Mouse (Mus musculus): ENCODE results near the gene Dbr1. TPM values are rescaled to one million over a fixed set of nuclear protein-coding genes. Genes with fewer than 3 reads are reported as not detected.

Gene Dbr1
- 33.1 and 35.8 TPM in 2 replicates for polyA plus RNA-seq (2015; fragmentation: Nextera tagmentation; extraction: Ambion mirVana)

DNA sequence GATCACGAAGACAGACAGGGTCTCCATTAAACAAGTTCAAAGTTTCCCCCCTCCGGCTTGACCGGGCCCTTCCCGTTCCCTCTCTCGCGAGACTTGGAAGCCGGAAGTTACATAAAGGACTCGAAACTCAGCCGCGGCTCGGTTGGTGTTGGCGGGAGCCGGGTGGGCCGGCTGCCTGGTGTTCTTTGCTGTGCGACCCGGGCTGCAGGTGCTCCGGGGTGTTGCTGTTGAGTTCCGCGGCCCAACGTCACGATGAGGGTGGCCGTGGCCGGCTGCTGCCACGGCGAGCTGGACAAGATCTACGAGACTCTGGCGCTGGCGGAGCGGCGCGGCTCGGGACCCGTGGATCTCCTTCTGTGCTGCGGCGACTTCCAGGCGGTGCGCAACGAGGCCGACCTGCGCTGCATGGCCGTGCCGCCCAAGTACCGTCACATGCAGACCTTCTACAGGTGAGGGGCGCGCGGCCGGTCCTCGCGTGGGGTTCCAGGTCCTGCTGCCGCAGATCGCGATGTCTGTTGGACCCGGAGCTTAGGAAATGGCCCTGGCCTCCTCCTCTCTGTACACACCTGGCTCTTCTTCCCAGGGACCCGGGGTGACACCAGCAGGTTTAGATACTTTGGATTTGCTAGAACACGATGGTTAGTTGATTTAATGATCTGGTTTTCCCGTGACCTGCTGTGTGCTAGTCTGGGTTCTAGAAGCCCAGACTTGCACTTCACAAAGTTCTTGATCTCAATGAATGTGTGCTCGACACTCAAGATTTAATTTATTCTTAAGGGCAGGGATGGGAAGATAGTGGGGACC, at the start of gene Dbr1:
TSS of gene Dbr1 (plus strand) at position 123 of the 804 bp plus-strand sequence.
- peak within 1 kb of the TSS; percentile 52 for H3K4me2 ChIP-seq
- peaks cover 7% of the 10 kb centered on the region; the same call in 1 of the 2 replicates for H3K36me3 ChIP-seq
- peak within 1 kb of the TSS; percentile 87 for H3K27ac ChIP-seq
- peaks cover 14% of the 10 kb centered on the region for H3K4me1 ChIP-seq
- ATAC-seq (ENCODE audit: borderline replicate concordance, extremely low read depth, low FRiP score, low TSS enrichment): peak; percentile 93
- H3K4me3 ChIP-seq: peak within 1 kb of the TSS; percentile 91
- H3K27me3 ChIP-seq: no peaks in the 10 kb centered on the region
- under 1% methylated on average over 57 of the region's 57 CpGs for WGBS
- H3K9ac ChIP-seq: peak within 1 kb of the TSS; percentile 70
- H3K9me3 ChIP-seq: no peaks in the 10 kb centered on the region

DNA sequence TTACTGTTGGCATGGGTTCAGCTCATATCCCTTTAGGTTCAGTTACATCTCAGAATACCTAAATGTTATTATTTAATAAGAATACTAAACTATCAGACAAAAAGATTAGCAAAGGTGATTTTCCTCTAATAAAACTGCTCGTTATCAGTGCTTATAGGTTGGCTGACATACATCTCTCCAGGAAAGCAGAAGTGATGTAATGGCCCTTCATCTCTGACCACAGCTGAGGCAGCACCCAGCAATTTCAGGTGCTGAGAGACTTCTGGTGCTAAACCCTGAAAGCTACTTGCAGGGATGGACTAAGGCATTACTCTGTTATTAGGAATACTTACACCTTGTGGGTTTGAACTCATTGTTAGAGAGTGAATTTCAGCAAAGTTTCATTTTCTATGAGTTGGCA, 43.7 kb upstream of the Dbr1 start:
- 85% methylated on average over 1 of the region's 1 CpGs for WGBS
- H3K4me3 ChIP-seq: no peak overlapping the region
- H3K9ac ChIP-seq: no peak overlapping the region
- no peak overlapping the region for H3K27ac ChIP-seq
- no peaks in the 10 kb centered on the region for H3K27me3 ChIP-seq
- no peak for ATAC-seq (ENCODE audit: borderline replicate concordance, extremely low read depth, low FRiP score, low TSS enrichment)
- no peaks in the 10 kb centered on the region for H3K4me1 ChIP-seq
- H3K9me3 ChIP-seq: no peaks in the 10 kb centered on the region
- peaks cover 37% of the 10 kb centered on the region for H3K36me3 ChIP-seq
- H3K4me2 ChIP-seq: no peak overlapping the region

GRCm38 (mm10) chr9:99546259-99546658, 29.3 kb upstream of the Dbr1 start:
- Histone ChIP-seq H3K36me3 (no peaks in the 10 kb centered on the region), H3K27ac (no peak overlapping the region), H3K27me3 (no peaks in the 10 kb centered on the region), H3K9ac (no peak overlapping the region), H3K9me3 (no peaks in the 10 kb centered on the region), H3K4me3 (no peak overlapping the region), H3K4me1 (no peaks in the 10 kb centered on the region), H3K4me2 (no peak overlapping the region)
- no peak for ATAC-seq (ENCODE audit: borderline replicate concordance, extremely low read depth, low FRiP score, low TSS enrichment)
- 92% methylated on average over 1 of the region's 1 CpGs for WGBS

DNA sequence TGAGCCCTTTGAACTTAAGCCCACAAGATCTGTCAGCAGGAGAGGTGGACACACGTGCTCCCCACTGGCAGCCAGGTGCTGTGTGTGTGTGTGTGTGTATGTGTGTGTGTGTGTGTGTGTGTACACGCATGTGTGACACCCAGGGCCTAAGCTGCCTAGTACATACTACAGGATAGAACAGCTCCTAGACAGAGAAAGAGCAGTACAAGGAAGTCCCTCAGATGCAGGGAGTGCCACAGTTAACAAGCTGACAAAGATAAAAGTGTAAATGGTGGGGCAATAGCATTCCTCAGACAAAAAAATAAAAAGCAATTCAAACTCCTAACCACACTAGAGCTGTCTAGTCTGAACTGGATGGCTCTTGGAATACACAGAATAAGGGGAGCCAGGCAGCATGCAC, 23.5 kb upstream of the Dbr1 start:
- 69% methylated on average over 2 of the region's 2 CpGs for WGBS
- no peak overlapping the region for H3K27ac ChIP-seq
- no peak overlapping the region for H3K9ac ChIP-seq
- no peaks in the 10 kb centered on the region for H3K4me1 ChIP-seq
- H3K4me2 ChIP-seq: no peak overlapping the region
- H3K36me3 ChIP-seq: no peaks in the 10 kb centered on the region
- no peak for ATAC-seq (ENCODE audit: borderline replicate concordance, extremely low read depth, low FRiP score, low TSS enrichment)
- H3K9me3 ChIP-seq: no peaks in the 10 kb centered on the region
- H3K4me3 ChIP-seq: no peak overlapping the region
- no peaks in the 10 kb centered on the region for H3K27me3 ChIP-seq

DNA sequence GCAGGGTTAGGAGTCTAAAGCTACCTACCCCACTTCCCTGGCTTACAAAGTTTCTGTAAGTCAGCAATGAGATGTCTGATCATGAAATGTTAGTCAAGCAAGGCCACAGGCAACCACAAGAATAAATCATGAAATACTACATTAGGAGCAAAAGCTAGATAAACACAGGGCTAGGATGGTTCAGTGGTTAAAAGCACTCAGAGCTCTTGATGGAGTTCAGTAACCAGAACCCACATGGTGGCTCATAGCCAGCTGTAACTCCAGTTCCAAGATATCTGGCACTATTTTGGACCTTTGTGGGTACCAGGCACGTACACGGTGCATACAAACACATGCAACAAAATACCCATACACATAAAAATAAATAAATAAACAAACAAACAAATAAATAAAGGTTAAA, 22.6 kb upstream of the Dbr1 start:
- ATAC-seq (ENCODE audit: borderline replicate concordance, extremely low read depth, low FRiP score, low TSS enrichment): no peak
- Histone ChIP-seq H3K36me3 (no peaks in the 10 kb centered on the region), H3K4me3 (no peak overlapping the region), H3K9me3 (no peaks in the 10 kb centered on the region), H3K4me2 (no peak overlapping the region), H3K4me1 (no peaks in the 10 kb centered on the region), H3K9ac (no peak overlapping the region), H3K27ac (no peak overlapping the region), H3K27me3 (no peaks in the 10 kb centered on the region)
- 78% methylated on average over 2 of the region's 2 CpGs for WGBS

GRCm38 (mm10) chr9:99554052-99554451, 21.5 kb upstream of the Dbr1 start:
- no peak overlapping the region for H3K4me3 ChIP-seq
- H3K27me3 ChIP-seq: no peaks in the 10 kb centered on the region
- no peaks in the 10 kb centered on the region for H3K4me1 ChIP-seq
- no peak for ATAC-seq (ENCODE audit: borderline replicate concordance, extremely low read depth, low FRiP score, low TSS enrichment)
- no peaks in the 10 kb centered on the region for H3K9me3 ChIP-seq
- no peak overlapping the region for H3K27ac ChIP-seq
- H3K4me2 ChIP-seq: no peak overlapping the region
- no peak overlapping the region for H3K9ac ChIP-seq
- no peaks in the 10 kb centered on the region for H3K36me3 ChIP-seq

- H3K27ac ChIP-seq: no peak overlapping the region
- no peaks in the 10 kb centered on the region for H3K36me3 ChIP-seq
- H3K4me2 ChIP-seq: no peak overlapping the region
- H3K9me3 ChIP-seq: no peaks in the 10 kb centered on the region
- no peaks in the 10 kb centered on the region for H3K4me1 ChIP-seq
- WGBS: 78% methylated on average over 3 of the region's 3 CpGs
- no peaks in the 10 kb centered on the region for H3K27me3 ChIP-seq
- no peak overlapping the region for H3K4me3 ChIP-seq
- no peak overlapping the region for H3K9ac ChIP-seq
- no peak for ATAC-seq (ENCODE audit: borderline replicate concordance, extremely low read depth, low FRiP score, low TSS enrichment)
These were observed 20.3 kb upstream of the Dbr1 start for GRCm38 (mm10) chr9:99555253-99555652.

GRCm38 (mm10) chr9:99557580-99558300, 17.9 kb upstream of the Dbr1 start:
- ATAC-seq (ENCODE audit: borderline replicate concordance, extremely low read depth, low FRiP score, low TSS enrichment): no peak
- no peaks in the 10 kb centered on the region for H3K4me1 ChIP-seq
- no peak overlapping the region for H3K9ac ChIP-seq
- no peaks in the 10 kb centered on the region for H3K36me3 ChIP-seq
- no peak overlapping the region for H3K4me3 ChIP-seq
- H3K9me3 ChIP-seq: no peaks in the 10 kb centered on the region
- no peak overlapping the region for H3K4me2 ChIP-seq
- H3K27me3 ChIP-seq: no peaks in the 10 kb centered on the region
- H3K27ac ChIP-seq: no peak overlapping the region
- WGBS: 81% methylated on average over 8 of the region's 8 CpGs

GRCm38 (mm10) chr9:99558824-99559556, 16.6 kb upstream of the Dbr1 start:
- Histone ChIP-seq H3K9ac (no peak overlapping the region), H3K4me2 (no peak overlapping the region), H3K4me3 (no peak overlapping the region), H3K27ac (no peak overlapping the region), H3K9me3 (no peaks in the 10 kb centered on the region), H3K4me1 (no peaks in the 10 kb centered on the region), H3K27me3 (no peaks in the 10 kb centered on the region), H3K36me3 (no peaks in the 10 kb centered on the region)
- 84% methylated on average over 7 of the region's 7 CpGs for WGBS
- ATAC-seq (ENCODE audit: borderline replicate concordance, extremely low read depth, low FRiP score, low TSS enrichment): no peak

GRCm38 (mm10) chr9:99559557-99559904, 16.1 kb upstream of the Dbr1 start:
- Histone ChIP-seq H3K9ac (no peak overlapping the region), H3K9me3 (no peaks in the 10 kb centered on the region), H3K4me3 (no peak overlapping the region), H3K27me3 (no peaks in the 10 kb centered on the region), H3K4me1 (no peaks in the 10 kb centered on the region), H3K36me3 (no peaks in the 10 kb centered on the region), H3K27ac (no peak overlapping the region), H3K4me2 (no peak overlapping the region)
- no peak for ATAC-seq (ENCODE audit: borderline replicate concordance, extremely low read depth, low FRiP score, low TSS enrichment)

DNA sequence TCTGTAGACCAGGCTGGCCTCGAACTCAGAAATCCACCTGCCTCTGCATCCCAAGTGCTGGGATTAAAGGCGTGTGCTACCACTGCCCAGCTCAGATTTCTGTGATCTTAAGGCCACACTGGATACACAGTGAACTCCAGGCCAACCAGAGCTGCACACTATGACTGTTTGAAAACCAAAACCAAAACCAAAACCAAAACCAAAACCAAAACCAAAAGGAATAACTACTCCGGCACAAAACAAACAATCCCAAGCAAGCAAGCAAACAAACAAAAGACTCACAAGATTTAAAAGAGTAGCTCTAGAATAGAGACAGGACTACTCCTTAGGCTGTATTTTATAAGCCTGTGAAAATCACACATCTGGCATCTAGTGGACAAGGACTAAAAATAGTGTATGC, 15.2 kb upstream of the Dbr1 start:
- ATAC-seq (ENCODE audit: borderline replicate concordance, extremely low read depth, low FRiP score, low TSS enrichment): no peak
- no peaks in the 10 kb centered on the region for H3K36me3 ChIP-seq
- H3K9me3 ChIP-seq: no peaks in the 10 kb centered on the region
- no peak overlapping the region for H3K4me2 ChIP-seq
- H3K9ac ChIP-seq: no peak overlapping the region
- no peaks in the 10 kb centered on the region for H3K27me3 ChIP-seq
- no peak overlapping the region for H3K27ac ChIP-seq
- WGBS: 97% methylated on average over 3 of the region's 3 CpGs
- no peak overlapping the region for H3K4me3 ChIP-seq
- H3K4me1 ChIP-seq: no peaks in the 10 kb centered on the region

- H3K36me3 ChIP-seq: no peaks in the 10 kb centered on the region
- H3K4me1 ChIP-seq: peaks cover 12% of the 10 kb centered on the region
- ATAC-seq (ENCODE audit: borderline replicate concordance, extremely low read depth, low FRiP score, low TSS enrichment): no peak
- no peak overlapping the region for H3K9ac ChIP-seq
- no peak overlapping the region for H3K4me3 ChIP-seq
- H3K27ac ChIP-seq: no peak overlapping the region
- no peak overlapping the region for H3K4me2 ChIP-seq
- 21% methylated on average over 11 of the region's 11 CpGs for WGBS
- no peaks in the 10 kb centered on the region for H3K9me3 ChIP-seq
- H3K27me3 ChIP-seq: no peaks in the 10 kb centered on the region
These were observed 11.9 kb upstream of the Dbr1 start for GRCm38 (mm10) chr9:99563714-99564113.
